Mouse (Mus musculus): Measurements from ENCODE around the gene Hk3.

DNA sequence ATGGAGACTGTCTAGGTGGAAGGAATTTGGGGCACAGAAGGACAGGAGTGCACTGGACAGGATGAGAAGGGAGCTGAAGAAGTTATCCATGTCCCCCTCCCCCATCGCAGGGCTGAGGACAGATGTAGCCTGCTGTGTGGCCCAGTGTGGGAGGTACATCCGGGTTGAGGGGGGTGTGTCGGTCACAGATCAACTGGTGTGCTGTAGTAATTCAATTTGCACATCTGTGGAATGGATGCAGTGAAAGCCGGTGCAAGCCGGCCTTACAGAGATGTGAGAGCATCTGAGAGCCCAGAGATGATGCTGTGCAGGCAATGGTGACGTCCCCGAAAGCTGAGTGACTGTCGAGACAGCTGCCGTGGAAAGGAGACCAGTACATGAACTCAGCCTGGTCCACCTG lies 51.7 kb downstream of the Hk3 start:
- TF ChIP-seq POLR2A (IDR thresholded peaks at IDR 0.05; ENCODE audit: insufficient read depth, low read depth, low read length) (no peak), CTCF (IDR thresholded peaks at IDR 0.05) (no peak)
